Mouse (Mus musculus): ENCODE results near the gene Cox4i2. TPM values are rescaled to one million over a fixed set of nuclear protein-coding genes. Genes with fewer than 3 reads are reported as not detected.

The Cox4i2 gene
- polyA plus RNA-seq (2016; fragmentation: Nextera tagmentation; extraction: Ambion mirVana): 5.0 and 5.3 TPM in 2 replicates

DNA sequence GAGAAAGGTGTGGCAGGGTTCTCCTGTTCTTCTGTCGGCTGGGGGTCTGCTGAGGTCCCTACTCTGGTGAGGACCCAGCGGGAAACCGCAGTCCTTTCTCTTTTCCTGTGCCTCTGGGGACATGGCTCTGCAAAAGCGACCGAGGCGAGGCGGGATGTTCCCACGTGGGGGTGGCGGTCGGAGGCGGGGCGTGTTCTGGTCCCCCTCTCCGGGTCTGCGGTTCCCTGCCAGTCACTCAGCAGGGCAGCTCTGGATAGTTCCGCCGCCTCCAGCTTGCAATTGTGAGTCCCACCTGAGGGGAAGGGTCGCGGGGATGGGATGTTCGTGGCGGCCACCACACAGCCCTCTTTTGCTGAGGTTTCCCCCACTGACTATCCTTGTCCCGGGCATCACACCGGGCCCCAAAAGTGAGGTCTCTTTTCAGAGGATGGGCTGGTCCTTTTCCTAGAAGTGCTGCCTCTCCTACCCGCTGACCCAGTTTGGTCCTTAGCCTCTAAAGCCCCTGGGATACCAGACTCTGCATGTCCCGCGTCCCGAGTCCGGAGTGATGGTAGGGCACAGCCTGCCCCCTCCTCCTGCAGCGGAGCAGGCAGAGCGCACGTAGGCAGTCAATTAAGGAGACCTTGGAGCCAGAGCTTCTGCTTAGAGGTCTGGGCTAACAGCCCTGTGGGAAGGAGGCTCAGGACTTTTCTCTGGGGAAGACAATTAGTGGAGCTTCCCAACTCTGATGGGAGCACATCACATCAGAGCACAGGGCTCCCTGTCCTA, at the start of gene Cox4i2:
TSS of gene Cox4i2 (plus strand) at position 230 of the 768 bp plus-strand sequence.
- ATAC-seq (ENCODE audit: low FRiP score): no peak
- no peak within 1 kb of the TSS for H3K27ac ChIP-seq
- WGBS: 4% methylated on average over 30 of the region's 30 CpGs
- peak within 1 kb of the TSS; percentile 42; the same call in 1 of the 2 replicates for H3K9ac ChIP-seq
- no peaks in the 10 kb centered on the region for H3K9me3 ChIP-seq (replicated peaks)
- no peaks in the 10 kb centered on the region for H3K36me3 ChIP-seq
- H3K27me3 ChIP-seq: peaks cover 13% of the 10 kb centered on the region
- H3K4me2 ChIP-seq (replicated peaks): peak within 1 kb of the TSS; percentile 51
- peak within 1 kb of the TSS; percentile 21 for H3K4me3 ChIP-seq
- peaks cover 17% of the 10 kb centered on the region for H3K4me1 ChIP-seq

DNA sequence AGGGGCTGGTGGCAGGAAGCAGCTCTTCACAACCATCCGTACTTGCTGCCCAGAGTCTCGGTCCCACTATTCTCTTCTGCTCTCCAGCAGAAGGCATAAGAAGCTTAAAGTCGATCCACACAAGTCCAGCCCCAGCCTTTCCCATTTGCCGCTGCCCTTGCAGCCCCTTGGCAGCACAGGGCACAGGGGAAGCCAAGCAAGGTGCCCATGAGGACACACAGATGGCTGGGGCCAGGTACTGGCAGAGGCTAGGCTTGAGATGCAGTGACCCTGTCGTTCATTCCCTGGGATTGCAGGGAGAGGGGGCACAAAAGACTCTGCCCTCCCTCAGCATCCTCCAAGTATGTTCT, 49.7 kb upstream of the Cox4i2 start:
- H3K4me2 ChIP-seq (replicated peaks): no peak overlapping the region

DNA sequence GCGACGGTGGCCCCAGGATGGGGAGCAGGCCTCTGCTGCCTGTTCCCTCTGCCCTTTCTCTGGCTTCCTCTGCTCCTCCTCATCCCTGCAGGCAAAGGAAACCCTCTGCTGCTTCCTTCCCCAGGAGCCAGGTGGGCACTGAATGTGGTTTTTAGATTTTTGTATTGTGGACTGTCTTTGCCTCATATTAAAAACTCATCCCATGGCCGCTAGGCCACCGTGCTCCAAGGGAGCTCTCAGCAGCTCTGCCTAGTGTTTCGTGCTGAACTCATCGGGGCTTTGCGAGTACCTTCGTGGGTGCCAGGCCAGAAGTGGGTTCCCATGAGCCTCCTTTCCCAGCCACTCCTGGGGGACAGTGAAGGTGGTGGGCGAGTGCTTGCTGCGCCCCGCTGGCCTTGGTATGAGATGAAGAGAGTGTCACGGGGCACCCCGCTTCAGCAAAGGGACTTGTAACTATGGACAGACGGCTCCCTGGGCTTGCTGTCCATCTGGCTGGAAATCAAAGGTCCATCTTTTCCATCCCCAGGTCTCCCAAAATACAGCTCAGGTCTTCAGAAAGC, 49.1 kb upstream of the Cox4i2 start:
- no peak overlapping the region for H3K4me3 ChIP-seq

More for the DNA sequence above, 49.7 kb upstream of the Cox4i2 start:
- ATAC-seq (ENCODE audit: low FRiP score): no peak
- 83% methylated on average over 5 of the region's 5 CpGs for WGBS
- Histone ChIP-seq H3K9me3 (replicated peaks) (no peaks in the 10 kb centered on the region), H3K9ac (no peak overlapping the region), H3K4me1 (peaks cover 40% of the 10 kb centered on the region), H3K36me3 (peaks cover 70% of the 10 kb centered on the region), H3K27me3 (no peaks in the 10 kb centered on the region), H3K4me3 (no peak overlapping the region), H3K27ac (peak overlapping the region; percentile 23; the same call in 1 of the 2 replicates)

DNA sequence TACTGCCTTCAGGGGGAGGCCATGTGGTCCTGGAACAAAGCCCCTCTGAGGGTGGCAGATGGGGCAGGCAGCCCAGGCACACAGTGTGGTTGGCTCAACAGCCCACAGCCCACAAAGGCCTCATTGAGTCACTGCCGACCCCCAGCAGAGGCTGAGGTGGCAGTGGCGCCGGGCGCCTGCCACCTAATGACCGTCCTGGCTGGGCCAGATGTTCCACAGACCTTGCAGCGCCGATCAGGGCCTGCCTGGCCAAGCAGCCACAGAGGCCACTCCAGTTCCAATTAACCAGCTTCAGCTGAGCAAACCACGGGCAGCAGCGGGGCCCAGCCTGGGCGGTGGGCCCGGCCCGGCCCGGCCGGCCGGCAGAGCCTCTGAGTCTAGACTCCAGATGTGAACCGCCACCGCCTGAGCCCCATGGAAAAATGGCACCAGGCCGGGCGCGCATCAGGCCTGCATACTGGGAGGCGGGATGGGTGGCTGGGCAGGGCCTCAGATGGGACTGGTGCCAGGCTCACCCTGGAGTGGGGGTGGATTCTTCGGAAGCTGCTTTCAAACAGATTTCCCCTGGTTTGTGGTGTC, 47.9 kb upstream of the Cox4i2 start:
- Histone ChIP-seq H3K4me2 (replicated peaks) (0 out of 2 replicates have a peak overlapping the region, but pooled peaks have one; percentile 8), H3K9ac (peak overlapping the region; percentile 35; the same call in 1 of the 2 replicates), H3K9me3 (replicated peaks) (no peaks in the 10 kb centered on the region), H3K4me1 (peaks cover 40% of the 10 kb centered on the region), H3K27me3 (no peaks in the 10 kb centered on the region), H3K27ac (peak overlapping the region; percentile 92), H3K4me3 (no peak overlapping the region), H3K36me3 (peaks cover 52% of the 10 kb centered on the region)
- WGBS: 53% methylated on average over 22 of the region's 22 CpGs
- ATAC-seq (ENCODE audit: low FRiP score): peak; percentile 41

More for the DNA sequence above, 49.1 kb upstream of the Cox4i2 start:
- Histone ChIP-seq H3K9ac (0 out of 2 replicates have a peak overlapping the region, but pooled peaks have one; percentile 35), H3K9me3 (replicated peaks) (no peaks in the 10 kb centered on the region), H3K27me3 (no peaks in the 10 kb centered on the region), H3K4me1 (peaks cover 40% of the 10 kb centered on the region), H3K27ac (peak overlapping the region; percentile 92), H3K36me3 (peaks cover 64% of the 10 kb centered on the region), H3K4me2 (replicated peaks) (no peak overlapping the region)
- no peak for ATAC-seq (ENCODE audit: low FRiP score)
- 92% methylated on average over 14 of the region's 14 CpGs for WGBS

DNA sequence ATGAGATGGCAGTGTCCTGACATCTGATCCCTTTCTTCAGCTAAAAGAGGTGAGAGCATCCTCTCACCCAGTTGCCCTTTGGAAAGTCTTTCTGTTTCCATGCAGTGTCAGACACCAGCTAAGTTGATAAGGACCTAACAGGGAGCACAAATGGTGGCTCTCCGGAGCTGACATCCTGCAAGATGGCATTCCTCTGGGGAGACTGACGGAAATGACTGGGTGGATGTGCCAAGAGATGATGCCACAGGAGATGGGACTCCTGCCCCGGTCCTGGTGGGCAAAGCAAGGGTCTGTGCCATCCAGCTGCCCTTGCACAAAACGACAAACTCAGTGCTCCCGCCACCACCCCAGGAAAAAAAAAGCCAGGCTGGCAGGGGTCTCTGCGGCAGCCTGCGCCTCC, 46.8 kb upstream of the Cox4i2 start:
- peak overlapping the region; percentile 92 for H3K27ac ChIP-seq
- H3K27me3 ChIP-seq: no peaks in the 10 kb centered on the region
- 15% methylated on average over 7 of the region's 7 CpGs for WGBS
- H3K4me2 ChIP-seq (replicated peaks): peak overlapping the region; percentile 64
- peak overlapping the region; percentile 39 for H3K4me3 ChIP-seq
- peaks cover 41% of the 10 kb centered on the region for H3K36me3 ChIP-seq
- ATAC-seq (ENCODE audit: low FRiP score): peak; percentile 41
- H3K4me1 ChIP-seq: peaks cover 40% of the 10 kb centered on the region
- no peaks in the 10 kb centered on the region for H3K9me3 ChIP-seq (replicated peaks)
- peak overlapping the region; percentile 70 for H3K9ac ChIP-seq

DNA sequence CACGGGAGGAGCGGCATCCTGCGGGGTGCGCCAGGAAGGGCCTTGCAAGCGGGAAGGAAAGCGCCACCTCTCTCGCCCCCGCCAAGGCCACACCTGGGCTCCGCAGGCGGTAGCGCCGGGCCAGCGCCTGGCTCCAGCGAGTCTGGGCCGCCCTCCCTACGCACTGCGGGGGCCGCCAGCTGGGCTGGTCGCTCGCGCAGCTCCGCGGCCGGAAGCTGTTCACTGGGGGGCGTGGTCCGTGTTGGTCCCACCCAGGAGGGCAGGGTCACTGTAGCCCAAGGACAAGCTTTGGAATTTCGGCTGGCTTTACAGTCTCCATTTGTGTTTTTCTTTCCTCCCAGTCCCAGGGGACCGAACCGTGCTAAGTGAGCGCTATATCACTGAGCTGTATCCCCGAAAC, 46.3 kb upstream of the Cox4i2 start:
- Histone ChIP-seq H3K27ac (peak overlapping the region; percentile 92), H3K4me1 (peaks cover 40% of the 10 kb centered on the region), H3K36me3 (peaks cover 36% of the 10 kb centered on the region), H3K9ac (peak overlapping the region; percentile 70), H3K4me3 (peak overlapping the region; percentile 39), H3K4me2 (replicated peaks) (peak overlapping the region; percentile 64), H3K9me3 (replicated peaks) (no peaks in the 10 kb centered on the region), H3K27me3 (no peaks in the 10 kb centered on the region)
- ATAC-seq (ENCODE audit: low FRiP score): peak; percentile 90
- 2% methylated on average over 30 of the region's 31 CpGs for WGBS

DNA sequence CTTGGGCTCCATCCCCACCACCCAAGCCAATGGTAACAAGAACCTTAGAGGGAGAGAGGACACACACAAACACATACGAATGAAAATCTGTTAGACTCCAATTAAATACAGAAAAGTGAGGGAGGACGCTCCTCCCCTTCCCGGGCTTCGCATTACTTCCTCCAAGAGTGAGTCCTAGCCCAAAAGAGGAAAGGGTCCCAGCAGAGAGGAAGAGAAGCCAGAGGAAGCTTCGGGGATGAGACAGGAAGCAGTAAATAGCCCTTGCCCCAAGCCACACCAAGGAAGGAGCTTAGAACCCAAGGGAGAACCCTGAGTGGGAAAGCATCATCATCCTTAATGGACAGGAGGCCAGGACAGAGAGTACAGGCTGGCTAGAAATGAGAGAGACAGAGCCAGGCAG, 44.9 kb upstream of the Cox4i2 start:
- H3K27ac ChIP-seq: no peak overlapping the region
- WGBS: 91% methylated on average over 5 of the region's 5 CpGs
- peaks cover 38% of the 10 kb centered on the region for H3K4me1 ChIP-seq

DNA sequence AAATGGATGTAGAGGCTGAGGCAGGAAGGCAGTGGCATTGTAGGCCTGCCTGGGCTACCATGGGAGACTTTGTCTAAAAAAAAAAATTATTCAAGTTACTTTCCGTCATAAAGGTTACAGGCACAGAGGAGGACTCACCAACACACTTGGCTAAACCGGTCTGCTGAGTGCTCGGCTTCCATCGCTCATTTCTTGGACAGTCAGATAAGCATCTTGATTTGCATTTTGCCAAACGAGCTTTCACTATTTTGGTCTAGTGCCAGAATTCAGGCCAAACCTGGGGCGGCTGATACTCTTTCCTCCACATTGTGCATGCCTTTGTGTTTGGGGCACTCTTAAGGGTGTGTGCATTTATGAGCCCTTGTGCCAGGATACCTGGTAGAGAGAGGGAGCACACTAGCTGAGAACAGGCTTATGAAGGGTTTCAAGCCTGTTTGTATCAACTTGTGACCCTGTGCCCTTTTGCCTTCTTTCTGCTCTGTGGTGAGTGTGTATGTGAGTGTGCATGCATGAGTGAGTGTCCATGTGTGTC, 37.7 kb upstream of the Cox4i2 start:
- no peak for ATAC-seq (ENCODE audit: low FRiP score)
- no peak overlapping the region for H3K9ac ChIP-seq
- no peaks in the 10 kb centered on the region for H3K9me3 ChIP-seq (replicated peaks)
- WGBS: 69% methylated on average over 6 of the region's 6 CpGs
- no peaks in the 10 kb centered on the region for H3K27me3 ChIP-seq
- peak overlapping the region; percentile 70; the same call in 1 of the 2 replicates for H3K27ac ChIP-seq
- no peak overlapping the region for H3K4me3 ChIP-seq
- no peak overlapping the region for H3K4me2 ChIP-seq (replicated peaks)
- no peaks in the 10 kb centered on the region for H3K36me3 ChIP-seq
- peaks cover 28% of the 10 kb centered on the region for H3K4me1 ChIP-seq

More for the DNA sequence above, 44.9 kb upstream of the Cox4i2 start:
- Histone ChIP-seq H3K9me3 (replicated peaks) (no peaks in the 10 kb centered on the region), H3K27me3 (no peaks in the 10 kb centered on the region), H3K4me3 (no peak overlapping the region), H3K9ac (no peak overlapping the region), H3K4me2 (replicated peaks) (no peak overlapping the region), H3K36me3 (peaks cover 22% of the 10 kb centered on the region)
- no peak for ATAC-seq (ENCODE audit: low FRiP score)

DNA sequence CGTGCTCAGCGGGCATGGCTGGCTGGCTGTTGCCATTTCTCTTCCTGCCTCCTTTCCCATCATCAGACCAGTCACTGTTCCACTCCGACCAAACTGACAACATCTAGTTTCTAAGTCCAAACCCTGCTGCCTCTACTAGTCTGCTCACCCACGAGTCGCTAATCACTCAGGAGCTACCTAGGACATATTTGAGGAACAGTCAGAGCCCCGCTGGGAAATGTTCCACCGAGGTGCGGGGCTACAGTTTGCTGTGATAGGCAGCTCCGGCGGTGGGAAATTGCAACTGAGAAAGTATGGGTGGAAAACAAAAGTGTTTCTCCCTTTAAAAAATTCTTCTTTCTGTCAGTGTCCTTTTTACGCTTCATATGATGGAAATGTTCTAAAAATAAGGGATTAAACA, 36.3 kb upstream of the Cox4i2 start:
- H3K9me3 ChIP-seq (replicated peaks): no peaks in the 10 kb centered on the region
- peaks cover 28% of the 10 kb centered on the region for H3K4me1 ChIP-seq
- no peak overlapping the region for H3K9ac ChIP-seq
- no peak overlapping the region for H3K4me3 ChIP-seq
- ATAC-seq (ENCODE audit: low FRiP score): peak; percentile 47; the same call in 1 of the 2 replicates
- H3K4me2 ChIP-seq (replicated peaks): no peak overlapping the region
- no peaks in the 10 kb centered on the region for H3K36me3 ChIP-seq
- 37% methylated on average over 11 of the region's 11 CpGs for WGBS
- H3K27ac ChIP-seq: peak overlapping the region; percentile 70
- H3K27me3 ChIP-seq: no peaks in the 10 kb centered on the region

DNA sequence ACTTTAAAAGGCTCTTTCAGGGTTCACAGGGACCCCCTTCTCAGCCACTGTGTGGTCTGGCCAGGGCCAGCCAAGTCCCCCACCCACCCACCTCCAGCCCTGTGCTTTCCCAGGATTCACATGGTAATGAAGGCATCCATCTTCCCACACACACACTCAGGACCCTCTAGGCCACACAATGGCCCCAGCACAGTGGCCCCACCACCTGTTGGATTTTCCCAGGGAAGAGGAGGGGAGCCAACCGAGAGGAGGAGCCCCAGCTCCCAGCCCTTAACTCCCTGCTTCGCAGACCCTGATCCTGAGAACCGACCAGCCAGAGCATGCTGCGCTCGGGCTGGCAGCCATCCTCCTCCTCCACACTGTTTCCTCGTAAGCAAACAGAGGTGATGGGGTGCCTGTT, 35.9 kb upstream of the Cox4i2 start:
- H3K4me3 ChIP-seq: no peak overlapping the region
- 16% methylated on average over 6 of the region's 6 CpGs for WGBS
- H3K27ac ChIP-seq: peak overlapping the region; percentile 70
- no peaks in the 10 kb centered on the region for H3K27me3 ChIP-seq
- no peaks in the 10 kb centered on the region for H3K36me3 ChIP-seq
- peaks cover 28% of the 10 kb centered on the region for H3K4me1 ChIP-seq
- H3K4me2 ChIP-seq (replicated peaks): no peak overlapping the region
- ATAC-seq (ENCODE audit: low FRiP score): peak; percentile 95
- H3K9me3 ChIP-seq (replicated peaks): no peaks in the 10 kb centered on the region
- no peak overlapping the region for H3K9ac ChIP-seq

DNA sequence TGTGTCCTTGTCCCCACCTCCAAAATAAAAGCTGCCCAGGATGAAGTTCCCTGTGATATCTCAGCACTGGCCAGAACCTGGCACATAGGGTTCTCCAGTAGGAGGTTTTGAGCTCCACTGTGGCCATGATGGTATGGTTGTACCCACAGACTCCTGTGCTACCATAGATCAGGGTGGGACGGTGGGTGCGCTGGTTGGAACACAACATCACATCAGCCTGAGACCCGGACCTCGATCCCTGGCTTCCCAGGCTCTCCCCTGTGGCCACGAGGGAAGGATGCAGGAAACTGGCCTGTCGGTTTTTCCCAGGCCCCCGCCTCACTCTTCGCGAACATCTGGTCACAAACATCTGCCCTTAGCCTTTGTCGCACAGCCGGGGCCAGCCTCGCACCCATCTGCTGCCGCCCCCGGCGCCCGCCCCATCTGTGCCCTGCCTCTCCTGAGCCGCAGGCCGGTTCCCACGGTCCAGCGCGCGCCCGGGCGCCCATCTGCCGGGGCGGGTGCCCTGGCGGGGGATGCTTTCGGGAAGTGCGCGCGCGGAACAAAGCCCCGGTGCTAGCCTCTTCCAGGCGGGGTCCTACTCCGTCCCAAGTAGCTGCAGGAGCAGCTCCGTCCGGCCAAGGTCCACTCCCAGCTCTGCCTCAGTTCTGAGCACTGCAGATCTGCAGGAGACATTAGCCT, 30.2 kb upstream of the Cox4i2 start:
- WGBS: 2% methylated on average over 37 of the region's 37 CpGs
- peaks cover 42% of the 10 kb centered on the region for H3K4me1 ChIP-seq

More for the DNA sequence above, 30.2 kb upstream of the Cox4i2 start:
- ATAC-seq (ENCODE audit: low FRiP score): peak; percentile 79
- H3K4me2 ChIP-seq (replicated peaks): peak overlapping the region; percentile 68
- H3K36me3 ChIP-seq: no peaks in the 10 kb centered on the region
- H3K4me3 ChIP-seq: peak overlapping the region; percentile 30
- H3K27ac ChIP-seq: peak overlapping the region; percentile 48; the same call in 1 of the 2 replicates
- peak overlapping the region; percentile 68 for H3K9ac ChIP-seq
- H3K27me3 ChIP-seq: no peaks in the 10 kb centered on the region
- H3K9me3 ChIP-seq (replicated peaks): no peaks in the 10 kb centered on the region

Data from hindbrain, embryonic 12.5 days (tissue).